Mouse (Mus musculus) spleen, adult 2 months (tissue): ENCODE results near the gene Gm49354. TPM values are rescaled to one million over a fixed set of nuclear protein-coding genes. Genes with fewer than 3 reads are reported as not detected.

Source experiments
- DNase-seq, 2 experiments: peaks; one replicate each; pipeline versions ENCODE4 v3.0.0 to v3.0.0-alpha.2; 2012 to 2021; ENCODE audit warnings: low spot score in 2 of 2, low read depth in 1 of 2
- H3K27ac ChIP-seq: fragments of 200-500 bp; 2 replicates; pipeline ENCODE4 v1.5.1; 2012; ENCODE audit warnings: low read length, inconsistent platforms; ENCODE audit not compliant: insufficient read depth
- H3K27me3 ChIP-seq: fragments of 200-500 bp; 2 replicates; pipeline ENCODE4 v1.6.1; 2012; ENCODE audit warnings: mild to moderate bottlenecking, moderate library complexity, low read length, inconsistent platforms; ENCODE audit not compliant: control insufficient read depth, insufficient read depth
- H3K36me3 ChIP-seq: fragments of 200-500 bp; 2 replicates; pipeline ENCODE4 v1.6.1; 2012; ENCODE audit warnings: mild to moderate bottlenecking, low read length, inconsistent platforms; ENCODE audit not compliant: control insufficient read depth, insufficient read depth
- H3K4me1 ChIP-seq: fragments of 200-500 bp; 2 replicates; pipeline ENCODE4 v1.6.1; 2011; ENCODE audit warnings: inconsistent platforms; ENCODE audit not compliant: control insufficient read depth, insufficient read depth, insufficient read length
- H3K4me3 ChIP-seq: fragments of 200-500 bp; 2 replicates; pipeline ENCODE4 v1.5.1; 2011; ENCODE audit warnings: mild to moderate bottlenecking, inconsistent platforms; ENCODE audit not compliant: insufficient read depth, insufficient read length; ENCODE audit errors: extremely low read depth
- CTCF ChIP-seq: fragments of 200-500 bp; IDR thresholded peaks from 2 replicates; pipeline ENCODE4 v1.5.1; 2011; ENCODE audit warnings: mild to moderate bottlenecking, inconsistent platforms; ENCODE audit not compliant: insufficient read depth, insufficient read length, insufficient replicate concordance; ENCODE audit errors: extremely low read depth
- POLR2A ChIP-seq: fragments of 200-500 bp; IDR thresholded peaks from 2 replicates; pipeline ENCODE4 v1.6.1; 2011; ENCODE audit warnings: low read depth, low read length, inconsistent platforms
- WGBS: fragments of 180-500 bp; shearing (Covaris S2); methylation state at CpG from one replicate; pipeline ENCODE4 v1.1.7; 2018; 5-methylcytosine and 5-hydroxymethylcytosine counted together
- polyA plus RNA-seq: library from polyadenylated mRNA; depleted of rRNA; stranded (reverse); fragments of >200 nt; gene quantifications from 2 replicates; pipeline ENCODE4 v1.2.3, GENCODE M21; 2012; rRNA removed

The Gm49354 gene
- not detected in 2 replicates for polyA plus RNA-seq

GRCm38 (mm10) chr13:59782145-59782544 is at the start of gene Gm49354:
Gene Gm49354 (minus strand): TSS chr13:59782245.
- WGBS: 95% methylated on average over 7 of the region's 7 CpGs
- no peak for DNase-seq
- Histone ChIP-seq H3K4me3 (no peak within 1 kb of the TSS), H3K36me3 (peaks cover 75% of the 10 kb centered on the region), H3K27me3 (no peaks in the 10 kb centered on the region), H3K4me1 (no peaks in the 10 kb centered on the region), H3K27ac (no peak within 1 kb of the TSS)
- TF ChIP-seq CTCF: no peak
- TF ChIP-seq POLR2A: no peak

GRCm38 (mm10) chr13:59825966-59826365 is 43.9 kb upstream of the Gm49354 start:
- H3K27ac ChIP-seq: no peak overlapping the region
- DNase-seq: no peak
- H3K36me3 ChIP-seq: no peaks in the 10 kb centered on the region
- H3K27me3 ChIP-seq: no peaks in the 10 kb centered on the region
- TF ChIP-seq CTCF (no peak), POLR2A (no peak)
- H3K4me3 ChIP-seq: no peak overlapping the region
- peaks cover 4% of the 10 kb centered on the region; the same call in 1 of the 2 replicates for H3K4me1 ChIP-seq

GRCm38 (mm10) chr13:59822507-59823462 is 40.7 kb upstream of the Gm49354 start, which contains the start of gene Tut7:
Gene Tut7 (minus strand): TSS chr13:59823147.
- H3K27ac ChIP-seq: peak within 1 kb of the TSS; percentile 98
- no peaks in the 10 kb centered on the region for H3K27me3 ChIP-seq
- peak; percentile 89 to 91 for DNase-seq
- H3K4me1 ChIP-seq: peaks cover 9% of the 10 kb centered on the region
- TF ChIP-seq CTCF: no peak
- peak; percentile 76 for TF ChIP-seq POLR2A
- under 1% methylated on average over 100 of the region's 100 CpGs for WGBS
- H3K36me3 ChIP-seq: peaks cover 3% of the 10 kb centered on the region; the same call in 1 of the 2 replicates
- peak within 1 kb of the TSS; percentile 97 for H3K4me3 ChIP-seq

GRCm38 (mm10) chr13:59820836-59821235 is 38.8 kb upstream of the Gm49354 start:
- Histone ChIP-seq H3K4me3 (peak overlapping the region; percentile 24), H3K36me3 (peaks cover 12% of the 10 kb centered on the region)
- 2% methylated on average over 3 of the region's 3 CpGs for WGBS

GRCm38 (mm10) chr13:59820114-59820513 is 38.1 kb upstream of the Gm49354 start:
- TF ChIP-seq CTCF (no peak), POLR2A (no peak)
- H3K27me3 ChIP-seq: no peaks in the 10 kb centered on the region
- no peak overlapping the region for H3K27ac ChIP-seq
- 15% methylated on average over 4 of the region's 4 CpGs for WGBS
- H3K36me3 ChIP-seq: peaks cover 19% of the 10 kb centered on the region
- no peak for DNase-seq
- H3K4me1 ChIP-seq: peaks cover 9% of the 10 kb centered on the region
- peak overlapping the region; percentile 29 for H3K4me3 ChIP-seq

More at GRCm38 (mm10) chr13:59820836-59821235, 38.8 kb upstream of the Gm49354 start:
- no peak overlapping the region for H3K27ac ChIP-seq
- H3K27me3 ChIP-seq: no peaks in the 10 kb centered on the region
- peaks cover 9% of the 10 kb centered on the region for H3K4me1 ChIP-seq
- no peak for DNase-seq
- TF ChIP-seq POLR2A: no peak
- TF ChIP-seq CTCF: no peak

GRCm38 (mm10) chr13:59817352-59817751 is 35.3 kb upstream of the Gm49354 start:
- DNase-seq: no peak
- Histone ChIP-seq H3K27me3 (no peaks in the 10 kb centered on the region), H3K27ac (no peak overlapping the region), H3K36me3 (peaks cover 33% of the 10 kb centered on the region), H3K4me3 (no peak overlapping the region), H3K4me1 (peaks cover 9% of the 10 kb centered on the region)
- TF ChIP-seq POLR2A: no peak
- TF ChIP-seq CTCF: no peak
- 75% methylated on average over 4 of the region's 4 CpGs for WGBS
